In genomic region chr11:116648976-116649375, GRCm38 (mm10) we compare ENCODE assay signal across 13 mouse cellular contexts. TPM values are rescaled to one million over a fixed set of nuclear protein-coding genes. Genes with fewer than 3 reads are reported as not detected.
DNase-seq lines count a peak whose midpoint lies in the region; ATAC-seq lines count a peak whose summit lies in the region.
"Had no signal": no experiment of that assay in that cellular context is flagged by ENCODE, and none has a peak within 500 bp of the region (broad histone marks: within the 10 kb centered on the region; RNA-seq: fewer than 3 reads in every experiment).

No protein-coding gene starts in this region.

- 69% methylated on average over 10 of the region's 10 CpGs for WGBS in kidney, embryonic 14.5 days

- H3K4me1 ChIP-seq in kidney, embryonic 14.5 days (ENCODE audit: control insufficient read depth, insufficient read depth, low read length) = peaks cover 52% of the 10 kb centered on the region

- H3K9ac ChIP-seq in kidney, embryonic 14.5 days (ENCODE audit: low read depth, low read length) = peak overlapping the region; percentile 18; the same call in 1 of the 2 replicates

- intact Hi-C loops in left cerebral cortex, postnatal 36 days (cut with DNase I) = no loop called here

- no peaks in the 10 kb centered on the region for H3K9me3 ChIP-seq in kidney, embryonic 14.5 days (ENCODE audit: control insufficient read depth, low read length)

- H3K4me2 ChIP-seq in kidney, embryonic 14.5 days (replicated peaks; ENCODE audit: low read depth, low read length) = no peak overlapping the region

- peak; percentile 10 for DNase-seq in adrenal gland, postnatal 10 days
- no peak for DNase-seq in adrenal gland, postnatal 36 days
- no peak for DNase-seq in kidney, postnatal 4 days
- DNase-seq in urinary bladder, postnatal 14 days (ENCODE audit: low spot score) = peak; percentile 44
- no peak for DNase-seq in urinary bladder, postnatal 25 days (ENCODE audit: low spot score)
- no peak for DNase-seq in right cerebral cortex, postnatal 14 days
- DNase-seq in left cerebral cortex, postnatal 36 days (ENCODE audit: low spot score in 2 of 2) = no peak
- DNase-seq: adrenal gland, adult 8-10 months; right cerebral cortex, postnatal 4 days; thymus, postnatal 4 days had no signal

- H3K27ac ChIP-seq in kidney, embryonic 14.5 days (ENCODE audit: low read depth, low read length) = peak overlapping the region; percentile 84

- no peak overlapping the region for H3K4me3 ChIP-seq in kidney, embryonic 14.5 days (ENCODE audit: low read length)
- H3K4me3 ChIP-seq: erythroblast, embryonic 14.5 days had no signal

- H3K27me3 ChIP-seq in kidney, embryonic 14.5 days (ENCODE audit: control insufficient read depth, insufficient read depth, low read length) = peaks cover 15% of the 10 kb centered on the region

- no peaks in the 10 kb centered on the region for H3K36me3 ChIP-seq in kidney, embryonic 14.5 days (ENCODE audit: control insufficient read depth, insufficient read depth, low read length)

- ATAC-seq in kidney, embryonic 14.5 days (ENCODE audit: low FRiP score, low TSS enrichment) = no peak

RNA-seq across cellular contexts. Expression of gene Prcd, which starts 4.4 kb away (rescaled TPM):
- 1 to 10 TPM; 4.1 to 6.0 TPM for total RNA-seq in adrenal gland, postnatal 10 days (2021)
- 10 to 100 TPM in 1 of 2 experiments, 1 to 10 TPM in 1; 9.6 to 14.1 TPM for total RNA-seq in adrenal gland, postnatal 36 days (2021)
- polyA plus RNA-seq in kidney, embryonic 14.5 days (2014; fragmentation: Nextera tagmentation; extraction: Ambion mirVana) = 1.1 and 1.4 TPM in 2 replicates
- 1 to 10 TPM; 4.3 to 6.2 TPM for total RNA-seq in left cerebral cortex, postnatal 36 days (2021)
- total RNA-seq: megakaryocyte, adult 5-6 weeks had no signal
- polyA plus RNA-seq: erythroblast, embryonic 14.5 days had no signal

RNA-seq across cellular contexts. Expression of gene Cygb, which starts 5.1 kb away (rescaled TPM):
- total RNA-seq in adrenal gland, postnatal 10 days (2021) = 10 to 100 TPM; 40.8 to 44.7 TPM
- 10 to 100 TPM; 25.0 to 36.5 TPM for total RNA-seq in adrenal gland, postnatal 36 days (2021)
- polyA plus RNA-seq in kidney, embryonic 14.5 days (2014; fragmentation: Nextera tagmentation; extraction: Ambion mirVana) = 11.0 and 11.3 TPM in 2 replicates
- 10 to 100 TPM; 44.2 TPM for total RNA-seq in left cerebral cortex, postnatal 36 days (2021)
- total RNA-seq: megakaryocyte, adult 5-6 weeks had no signal

RNA-seq across cellular contexts. Expression of gene Rhbdf2, which starts 22.2 kb away (rescaled TPM):
- 10 to 100 TPM; 11.1 to 14.4 TPM for total RNA-seq in adrenal gland, postnatal 10 days (2021)
- total RNA-seq in adrenal gland, postnatal 36 days (2021) = 10 to 100 TPM; 12.5 to 17.5 TPM
- polyA plus RNA-seq in kidney, embryonic 14.5 days (2014; fragmentation: Nextera tagmentation; extraction: Ambion mirVana) = 5.4 and 7.2 TPM in 2 replicates
- total RNA-seq in left cerebral cortex, postnatal 36 days (2021) = 1 to 10 TPM in 1 of 2 experiments, under 1 TPM in 1; 0.84 to 1.9 TPM

Comparison
In these comparisons a context has a peak if more than half of its experiments do, and no peak if none do; other contexts are left out.
1. DNase-seq: peak in adrenal gland, postnatal 10 days (single experiment) and urinary bladder, postnatal 14 days (single experiment); none in adrenal gland, postnatal 36 days (0 of 2), kidney, postnatal 4 days (0 of 2), urinary bladder, postnatal 25 days (single experiment), right cerebral cortex, postnatal 14 days (single experiment) and left cerebral cortex, postnatal 36 days (0 of 2).
2. RNA of gene Rhbdf2, which starts 22.2 kb away (total RNA-seq): 12.5 to 17.5 TPM in adrenal gland, postnatal 36 days and 11.1 to 14.4 TPM in adrenal gland, postnatal 10 days; 0.84 to 1.9 TPM in left cerebral cortex, postnatal 36 days; every median in the first group is over 4 times any median in the second.